Mouse (Mus musculus): ENCODE data around the gene Thap7. TPM values are rescaled to one million over a fixed set of nuclear protein-coding genes. Genes with fewer than 3 reads are reported as not detected.
"Not testable (repeated sequence)": the region's sequence is repeated elsewhere in the genome, so short reads cannot be mapped to it uniquely, and the experiment has no call there.

Gene Thap7
- polyA plus RNA-seq, 1 experiment from 2014 or later = 63.2 TPM

GRCm38 (mm10) chr16:17527606-17528005, 3.3 kb downstream of the Thap7 start:
- Histone ChIP-seq H3K36me3 (peaks cover 64% of the 10 kb centered on the region), H3K9ac (no peak overlapping the region), H3K4me2 (no peak overlapping the region)

GRCm38 (mm10) chr16:17526223-17526622, 4.7 kb downstream of the Thap7 start:
- no peak overlapping the region for H3K4me3 ChIP-seq
- no peak overlapping the region for H3K27ac ChIP-seq
- H3K36me3 ChIP-seq = peaks cover 78% of the 10 kb centered on the region
- H3K4me2 ChIP-seq = no peak overlapping the region
- no peaks in the 10 kb centered on the region for H3K9me3 ChIP-seq
- no peak for ATAC-seq (ENCODE audit: insufficient number of reproducible peaks, low FRiP score, low TSS enrichment, low read depth)
- no peak overlapping the region for H3K9ac ChIP-seq
- no peaks in the 10 kb centered on the region for H3K27me3 ChIP-seq
- WGBS = 89% methylated on average over 6 of the region's 6 CpGs
- H3K4me1 ChIP-seq = peaks cover 11% of the 10 kb centered on the region

More at GRCm38 (mm10) chr16:17527606-17528005, 3.3 kb downstream of the Thap7 start:
- Histone ChIP-seq H3K4me1 (peaks cover 18% of the 10 kb centered on the region), H3K27ac (no peak overlapping the region), H3K9me3 (no peaks in the 10 kb centered on the region), H3K4me3 (no peak overlapping the region), H3K27me3 (no peaks in the 10 kb centered on the region)
- ATAC-seq (ENCODE audit: insufficient number of reproducible peaks, low FRiP score, low TSS enrichment, low read depth) = no peak

GRCm38 (mm10) chr16:17525524-17525923, 5.4 kb downstream of the Thap7 start:
- Histone ChIP-seq H3K4me3 (no peak overlapping the region), H3K9ac (no peak overlapping the region)
- 83% methylated on average over 3 of the region's 3 CpGs for WGBS

DNA sequence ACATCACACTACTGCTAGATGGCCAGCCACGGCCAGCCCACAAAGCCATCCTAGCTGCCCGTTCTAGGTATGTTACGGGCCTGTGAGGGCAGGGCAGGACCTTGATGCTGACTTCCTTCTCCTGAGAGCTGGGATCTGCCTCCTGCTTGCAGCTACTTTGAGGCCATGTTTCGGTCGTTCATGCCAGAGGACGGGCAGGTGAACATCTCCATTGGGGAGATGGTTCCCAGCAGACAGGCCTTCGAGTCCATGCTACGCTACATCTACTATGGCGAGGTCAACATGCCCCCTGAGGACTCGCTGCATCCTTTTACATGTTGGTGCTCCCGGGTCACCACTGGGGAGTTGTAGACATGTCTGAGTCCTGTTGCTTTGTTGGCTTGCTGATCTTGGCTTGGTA, 6.8 kb downstream of the Thap7 start:
- H3K27ac ChIP-seq = no peak overlapping the region
- 91% methylated on average over 11 of the region's 11 CpGs for WGBS
- ATAC-seq (ENCODE audit: insufficient number of reproducible peaks, low FRiP score, low TSS enrichment, low read depth) = no peak
- peaks cover 3% of the 10 kb centered on the region; the same call in 1 of the 2 replicates for H3K4me1 ChIP-seq
- H3K27me3 ChIP-seq = no peaks in the 10 kb centered on the region
- no peak overlapping the region for H3K9ac ChIP-seq
- peaks cover 97% of the 10 kb centered on the region for H3K36me3 ChIP-seq
- H3K4me3 ChIP-seq = no peak overlapping the region
- H3K4me2 ChIP-seq = no peak overlapping the region
- no peaks in the 10 kb centered on the region for H3K9me3 ChIP-seq

More at GRCm38 (mm10) chr16:17525524-17525923, 5.4 kb downstream of the Thap7 start:
- no peak overlapping the region for H3K4me2 ChIP-seq
- no peaks in the 10 kb centered on the region for H3K27me3 ChIP-seq
- ATAC-seq (ENCODE audit: insufficient number of reproducible peaks, low FRiP score, low TSS enrichment, low read depth) = no peak
- H3K36me3 ChIP-seq = peaks cover 85% of the 10 kb centered on the region
- peaks cover 10% of the 10 kb centered on the region for H3K4me1 ChIP-seq
- no peaks in the 10 kb centered on the region for H3K9me3 ChIP-seq
- no peak overlapping the region for H3K27ac ChIP-seq

- H3K4me1 ChIP-seq = no peaks in the 10 kb centered on the region
- H3K9ac ChIP-seq = no peak overlapping the region
- no peaks in the 10 kb centered on the region for H3K9me3 ChIP-seq
- no peak overlapping the region for H3K4me2 ChIP-seq
- H3K27me3 ChIP-seq = no peaks in the 10 kb centered on the region
- 88% methylated on average over 2 of the region's 2 CpGs for WGBS
- no peak overlapping the region for H3K27ac ChIP-seq
- H3K36me3 ChIP-seq = peaks cover 97% of the 10 kb centered on the region
- no peak for ATAC-seq (ENCODE audit: insufficient number of reproducible peaks, low FRiP score, low TSS enrichment, low read depth)
- H3K4me3 ChIP-seq = no peak overlapping the region
Observed at GRCm38 (mm10) chr16:17518910-17519309, 12.0 kb downstream of the Thap7 start.

DNA sequence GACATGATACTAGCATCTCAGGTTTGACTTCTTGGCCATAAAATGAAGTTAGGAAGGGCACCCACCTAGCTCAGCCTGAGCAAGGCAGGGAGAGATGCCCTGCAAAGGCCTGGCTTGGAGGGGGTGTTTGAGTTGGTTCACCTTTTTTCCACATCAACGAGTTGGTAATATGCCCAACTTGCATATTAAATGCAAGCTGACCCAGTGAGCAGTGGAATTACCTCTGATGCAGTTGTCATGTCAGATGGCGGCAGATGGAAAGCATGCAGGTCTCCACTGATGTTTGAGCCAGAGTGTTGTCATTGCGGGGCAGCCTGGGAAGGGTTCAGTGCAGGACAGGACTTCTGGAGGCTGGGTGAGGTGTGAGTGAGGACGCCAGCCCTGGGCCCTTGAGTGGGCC, 19.5 kb downstream of the Thap7 start:
- no peak overlapping the region for H3K4me3 ChIP-seq
- 90% methylated on average over 4 of the region's 4 CpGs for WGBS
- H3K36me3 ChIP-seq = peaks cover 57% of the 10 kb centered on the region
- H3K27me3 ChIP-seq = no peaks in the 10 kb centered on the region
- no peak overlapping the region for H3K4me2 ChIP-seq
- H3K4me1 ChIP-seq = peaks cover 13% of the 10 kb centered on the region
- no peaks in the 10 kb centered on the region for H3K9me3 ChIP-seq
- H3K27ac ChIP-seq = no peak overlapping the region
- H3K9ac ChIP-seq = no peak overlapping the region
- ATAC-seq (ENCODE audit: insufficient number of reproducible peaks, low FRiP score, low TSS enrichment, low read depth) = no peak

DNA sequence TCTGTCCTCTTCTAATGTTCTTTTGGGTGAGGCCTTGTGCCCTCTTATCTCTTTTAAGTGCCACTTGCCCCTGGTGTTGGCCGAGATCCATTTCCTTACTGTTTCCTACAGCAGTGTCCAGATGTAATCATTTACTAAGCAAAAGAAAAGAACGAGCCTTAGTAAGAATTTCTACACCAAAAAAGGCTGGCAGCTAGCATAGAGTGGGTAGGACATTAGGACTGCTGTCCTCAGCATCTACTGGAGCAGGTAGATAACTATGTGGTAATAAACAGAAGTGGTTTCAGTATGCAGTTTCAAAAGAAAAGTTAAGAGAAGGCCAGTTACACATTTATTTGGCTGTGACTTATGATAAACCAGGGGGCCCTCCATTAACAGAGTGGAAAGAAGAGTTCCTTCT, 20.2 kb downstream of the Thap7 start:
- no peak for ATAC-seq (ENCODE audit: insufficient number of reproducible peaks, low FRiP score, low TSS enrichment, low read depth)
- WGBS = 86% methylated on average over 2 of the region's 2 CpGs
- H3K4me1 ChIP-seq = peaks cover 13% of the 10 kb centered on the region
- H3K9me3 ChIP-seq = no peaks in the 10 kb centered on the region
- H3K9ac ChIP-seq = no peak overlapping the region
- H3K27me3 ChIP-seq = no peaks in the 10 kb centered on the region
- H3K36me3 ChIP-seq = peaks cover 50% of the 10 kb centered on the region
- H3K27ac ChIP-seq = no peak overlapping the region
- no peak overlapping the region for H3K4me3 ChIP-seq
- H3K4me2 ChIP-seq = no peak overlapping the region

- no peaks in the 10 kb centered on the region for H3K9me3 ChIP-seq
- no peak overlapping the region for H3K4me3 ChIP-seq
- peaks cover 44% of the 10 kb centered on the region for H3K36me3 ChIP-seq
- no peak overlapping the region for H3K4me2 ChIP-seq
- H3K27ac ChIP-seq = no peak overlapping the region
- H3K9ac ChIP-seq = no peak overlapping the region
- peaks cover 13% of the 10 kb centered on the region for H3K4me1 ChIP-seq
- ATAC-seq (ENCODE audit: insufficient number of reproducible peaks, low FRiP score, low TSS enrichment, low read depth) = no peak
- 95% methylated on average over 2 of the region's 2 CpGs for whole genome bisulfite sequencing
- no peaks in the 10 kb centered on the region for H3K27me3 ChIP-seq
Observed at GRCm38 (mm10) chr16:17510143-17510542, 20.8 kb downstream of the Thap7 start.

GRCm38 (mm10) chr16:17509240-17509597, 21.7 kb downstream of the Thap7 start:
- 8% methylated on average over 9 of the region's 9 CpGs for WGBS
- Histone ChIP-seq H3K27ac (peak overlapping the region; percentile 92), H3K36me3 (peaks cover 36% of the 10 kb centered on the region), H3K27me3 (no peaks in the 10 kb centered on the region), H3K4me2 (peak overlapping the region; percentile 72), H3K4me1 (peaks cover 13% of the 10 kb centered on the region), H3K4me3 (peak overlapping the region; percentile 67), H3K9me3 (no peaks in the 10 kb centered on the region), H3K9ac (peak overlapping the region; percentile 64)
- ATAC-seq (ENCODE audit: insufficient number of reproducible peaks, low FRiP score, low TSS enrichment, low read depth) = no peak

GRCm38 (mm10) chr16:17508546-17509239, 22.2 kb downstream of the Thap7 start, which contains the start of gene Lztr1:
Gene Lztr1, plus strand, starts transcription at chr16:17508688.
- Histone ChIP-seq H3K9me3 (no peaks in the 10 kb centered on the region), H3K36me3 (peaks cover 31% of the 10 kb centered on the region), H3K4me2 (peak within 1 kb of the TSS; percentile 72), H3K27ac (peak within 1 kb of the TSS; percentile 92), H3K9ac (peak within 1 kb of the TSS; percentile 64), H3K27me3 (no peaks in the 10 kb centered on the region), H3K4me1 (peaks cover 13% of the 10 kb centered on the region), H3K4me3 (peak within 1 kb of the TSS; percentile 67)
- WGBS = under 1% methylated on average over 50 of the region's 50 CpGs
- ATAC-seq (ENCODE audit: insufficient number of reproducible peaks, low FRiP score, low TSS enrichment, low read depth) = peak; percentile 93

- not testable (repeated sequence) for H3K9me3 ChIP-seq
- H3K9ac ChIP-seq = peak overlapping the region; percentile 64; the same call in 1 of the 2 replicates
Observed at GRCm38 (mm10) chr16:17508031-17508430, 22.9 kb downstream of the Thap7 start.

GRCm38 (mm10) chr16:17507018-17507552, 23.9 kb downstream of the Thap7 start:
- ATAC-seq (ENCODE audit: insufficient number of reproducible peaks, low FRiP score, low TSS enrichment, low read depth) = no peak
- Histone ChIP-seq H3K4me3 (no peak overlapping the region), H3K4me1 (peaks cover 13% of the 10 kb centered on the region), H3K9ac (no peak overlapping the region), H3K27me3 (no peaks in the 10 kb centered on the region), H3K27ac (no peak overlapping the region), H3K4me2 (no peak overlapping the region), H3K36me3 (peaks cover 15% of the 10 kb centered on the region), H3K9me3 (no peaks in the 10 kb centered on the region)
- 81% methylated on average over 5 of the region's 5 CpGs for WGBS

More at GRCm38 (mm10) chr16:17508031-17508430, 22.9 kb downstream of the Thap7 start:
- Histone ChIP-seq H3K27ac (peak overlapping the region; percentile 92), H3K36me3 (peaks cover 24% of the 10 kb centered on the region), H3K4me1 (peaks cover 13% of the 10 kb centered on the region), H3K4me3 (peak overlapping the region; percentile 67), H3K4me2 (peak overlapping the region; percentile 72)
- WGBS = 30% methylated on average over 3 of the region's 3 CpGs
- not testable (repeated sequence) for H3K27me3 ChIP-seq; ATAC-seq (ENCODE audit: insufficient number of reproducible peaks, low FRiP score, low TSS enrichment, low read depth)
